Mouse (Mus musculus) macrophage (primary cell): ENCODE data around the gene Ddx39. TPM values are rescaled to one million over a fixed set of nuclear protein-coding genes. Genes with fewer than 3 reads are reported as not detected.

Source experiments
- H3K27ac ChIP-seq: fragments of 350-480 bp; formaldehyde crosslinking; 2 replicates; pipeline ENCODE4 v1.9.0; 2021
- H3K36me3 ChIP-seq: fragments of 350-480 bp; formaldehyde crosslinking; 2 replicates; pipeline ENCODE4 v1.9.0; 2021; ENCODE audit errors: inconsistent target
- H3K4me3 ChIP-seq: fragments of 350-480 bp; formaldehyde crosslinking; 2 replicates; pipeline ENCODE4 v1.9.0; 2021; ENCODE audit errors: inconsistent target
- H3K79me2 ChIP-seq: fragments of 350-480 bp; formaldehyde crosslinking; 2 replicates; pipeline ENCODE4 v1.9.0; 2021; ENCODE audit errors: inconsistent target
- WGBS: methylation state at CpG from one replicate; pipeline ENCODE4 v1.1.7; 2026; ENCODE audit warnings: inconsistent platforms; ENCODE audit not compliant: missing documents; 5-methylcytosine and 5-hydroxymethylcytosine counted together
- polyA plus RNA-seq: library from polyadenylated mRNA; stranded (reverse); fragments of 250-400 nt; gene quantifications from 3 replicates; pipeline ENCODE4 v1.2.4, GENCODE M21; 2018; ENCODE audit warnings: inconsistent platforms

Ddx39 gene
- polyA plus RNA-seq, 1 experiment from 2014 or later: 12.5 TPM

GRCm38 (mm10) chr8:83757084-83757607 is 42.2 kb downstream of the Ddx39 start:
- Histone ChIP-seq H3K79me2 (no peaks in the 10 kb centered on the region), H3K27ac (no peak overlapping the region), H3K36me3 (no peaks in the 10 kb centered on the region), H3K4me3 (no peak overlapping the region)
- whole genome bisulfite sequencing: 63% methylated on average over 5 of the region's 6 CpGs

- Histone ChIP-seq H3K79me2 (no peaks in the 10 kb centered on the region), H3K4me3 (no peak overlapping the region), H3K36me3 (no peaks in the 10 kb centered on the region), H3K27ac (no peak overlapping the region)
- 76% methylated on average over 5 of the region's 5 CpGs for WGBS
Observed at GRCm38 (mm10) chr8:83758298-83758697, 43.3 kb downstream of the Ddx39 start.

- no peaks in the 10 kb centered on the region for H3K36me3 ChIP-seq
- H3K27ac ChIP-seq: no peak overlapping the region
- H3K79me2 ChIP-seq: no peaks in the 10 kb centered on the region
- no peak overlapping the region for H3K4me3 ChIP-seq
- 93% methylated on average over 1 of the region's 2 CpGs for WGBS
Observed at GRCm38 (mm10) chr8:83759231-83759759, 44.3 kb downstream of the Ddx39 start.

GRCm38 (mm10) chr8:83764116-83764515 is 49.1 kb downstream of the Ddx39 start:
- WGBS: 97% methylated on average over 6 of the region's 8 CpGs
- H3K36me3 ChIP-seq: no peaks in the 10 kb centered on the region
- H3K4me3 ChIP-seq: no peak overlapping the region
- H3K27ac ChIP-seq: no peak overlapping the region
- H3K79me2 ChIP-seq: no peaks in the 10 kb centered on the region

- Histone ChIP-seq H3K27ac (no peak overlapping the region), H3K4me3 (no peak overlapping the region), H3K79me2 (no peaks in the 10 kb centered on the region), H3K36me3 (no peaks in the 10 kb centered on the region)
- 93% methylated on average over 2 of the region's 2 CpGs for WGBS
Observed at GRCm38 (mm10) chr8:83764717-83765116, 49.7 kb downstream of the Ddx39 start.

- Histone ChIP-seq H3K36me3 (no peaks in the 10 kb centered on the region), H3K27ac (no peak overlapping the region), H3K4me3 (no peak overlapping the region), H3K79me2 (no peaks in the 10 kb centered on the region)
Observed at GRCm38 (mm10) chr8:83765663-83766062, 50.7 kb downstream of the Ddx39 start.

GRCm38 (mm10) chr8:83767442-83767841 is 52.5 kb downstream of the Ddx39 start:
- Histone ChIP-seq H3K27ac (no peak overlapping the region), H3K36me3 (no peaks in the 10 kb centered on the region), H3K79me2 (no peaks in the 10 kb centered on the region), H3K4me3 (no peak overlapping the region)
- 30% methylated on average over 4 of the region's 4 CpGs for WGBS

GRCm38 (mm10) chr8:83768526-83768925 is 53.5 kb downstream of the Ddx39 start:
- 3% methylated on average over 5 of the region's 5 CpGs for WGBS
- H3K36me3 ChIP-seq: no peaks in the 10 kb centered on the region
- no peaks in the 10 kb centered on the region for H3K79me2 ChIP-seq
- H3K27ac ChIP-seq: no peak overlapping the region
- H3K4me3 ChIP-seq: no peak overlapping the region

GRCm38 (mm10) chr8:83769720-83770119 is 54.7 kb downstream of the Ddx39 start:
- H3K27ac ChIP-seq: no peak overlapping the region
- H3K4me3 ChIP-seq: no peak overlapping the region
- 89% methylated on average over 7 of the region's 7 CpGs for WGBS
- no peaks in the 10 kb centered on the region for H3K79me2 ChIP-seq
- H3K36me3 ChIP-seq: no peaks in the 10 kb centered on the region

- H3K79me2 ChIP-seq: no peaks in the 10 kb centered on the region
- 97% methylated on average over 2 of the region's 2 CpGs for WGBS
- H3K36me3 ChIP-seq: no peaks in the 10 kb centered on the region
- H3K27ac ChIP-seq: no peak overlapping the region
- H3K4me3 ChIP-seq: no peak overlapping the region
Observed at GRCm38 (mm10) chr8:83770669-83771068, 55.7 kb downstream of the Ddx39 start.

- H3K27ac ChIP-seq: no peak overlapping the region
- 67% methylated on average over 4 of the region's 4 CpGs for WGBS
- H3K79me2 ChIP-seq: no peaks in the 10 kb centered on the region
- no peak overlapping the region for H3K4me3 ChIP-seq
- H3K36me3 ChIP-seq: no peaks in the 10 kb centered on the region
Observed at GRCm38 (mm10) chr8:83771791-83772190, 56.8 kb downstream of the Ddx39 start.

- Histone ChIP-seq H3K36me3 (no peaks in the 10 kb centered on the region), H3K27ac (no peak overlapping the region), H3K4me3 (no peak overlapping the region), H3K79me2 (no peaks in the 10 kb centered on the region)
- WGBS: 29% methylated on average over 25 of the region's 25 CpGs
Observed at GRCm38 (mm10) chr8:83772701-83773451, 57.9 kb downstream of the Ddx39 start.

GRCm38 (mm10) chr8:83773452-83773846 is 58.5 kb downstream of the Ddx39 start:
- H3K4me3 ChIP-seq: no peak overlapping the region
- H3K27ac ChIP-seq: no peak overlapping the region
- no peaks in the 10 kb centered on the region for H3K36me3 ChIP-seq
- 48% methylated on average over 6 of the region's 6 CpGs for whole genome bisulfite sequencing
- no peaks in the 10 kb centered on the region for H3K79me2 ChIP-seq

GRCm38 (mm10) chr8:83774221-83774620 is 59.2 kb downstream of the Ddx39 start:
- no peak overlapping the region for H3K27ac ChIP-seq
- no peak overlapping the region for H3K4me3 ChIP-seq
- WGBS: 93% methylated on average over 2 of the region's 2 CpGs
- no peaks in the 10 kb centered on the region for H3K36me3 ChIP-seq
- no peaks in the 10 kb centered on the region for H3K79me2 ChIP-seq
